In genomic region chr6:48487747-48488725, GRCm38 (mm10) we compare ENCODE assay signal across 8 mouse cellular contexts. TPM values are rescaled to one million over a fixed set of nuclear protein-coding genes. Genes with fewer than 3 reads are reported as not detected.
A peak's percentile ranks its signal among the peaks of the same experiment; 100 is the strongest.
DNase-seq lines count a peak whose midpoint lies in the region; ATAC-seq lines count a peak whose summit lies in the region.

No protein-coding gene starts in this region.

- peak overlapping the region; percentile 51 for H3K4me2 ChIP-seq in intestine, embryonic 16.5 days (ENCODE audit: low read depth, low read length)

- H3K4me1 ChIP-seq in megakaryocyte, embryonic 14.5 days: peaks cover 20% of the 10 kb centered on the region
- peaks cover 13% of the 10 kb centered on the region for H3K4me1 ChIP-seq in intestine, embryonic 16.5 days (ENCODE audit: control insufficient read depth, insufficient read depth, low read length)
- peaks cover 27% of the 10 kb centered on the region for H3K4me1 ChIP-seq in midbrain, embryonic 10.5 days

- H3K27me3 ChIP-seq in megakaryocyte, embryonic 14.5 days (replicated peaks): peaks cover 97% of the 10 kb centered on the region
- no peaks in the 10 kb centered on the region for H3K27me3 ChIP-seq in intestine, embryonic 16.5 days (replicated peaks; ENCODE audit: control insufficient read depth, insufficient read depth, low read length)
- peaks cover 30% of the 10 kb centered on the region for H3K27me3 ChIP-seq in midbrain, embryonic 10.5 days (ENCODE audit: low read depth, poor library complexity, severe bottlenecking)

- H3K27ac ChIP-seq in intestine, embryonic 16.5 days (ENCODE audit: low read length): no peak overlapping the region
- peak overlapping the region; percentile 81 for H3K27ac ChIP-seq in midbrain, embryonic 10.5 days (replicated peaks)

- DNase-seq in gastrocnemius, postnatal 36 days: peak; percentile 47 to 57
- DNase-seq in midbrain, embryonic 10.5 days (ENCODE audit: low spot score): peak; percentile 35
- no peak for DNase-seq in cerebellum, postnatal 36 days
- no peak for DNase-seq in right cerebral cortex, postnatal 10 days (ENCODE audit: low spot score in 2 of 2)
- DNase-seq in layer of hippocampus, adult 9-11 months: no peak

- H3K36me3 ChIP-seq in megakaryocyte, embryonic 14.5 days (replicated peaks; ENCODE audit: low read length): no peaks in the 10 kb centered on the region
- no peaks in the 10 kb centered on the region for H3K36me3 ChIP-seq in intestine, embryonic 16.5 days (ENCODE audit: control insufficient read depth, insufficient read depth, low read length)
- no peaks in the 10 kb centered on the region for H3K36me3 ChIP-seq in midbrain, embryonic 10.5 days

- H3K9ac ChIP-seq in intestine, embryonic 16.5 days (ENCODE audit: low read depth, low read length): peak overlapping the region; percentile 62

- peak overlapping the region; percentile 65 for H3K4me3 ChIP-seq in megakaryocyte, embryonic 14.5 days (replicated peaks)
- peak overlapping the region; percentile 12 for H3K4me3 ChIP-seq in intestine, embryonic 16.5 days (ENCODE audit: low read length)
- peak overlapping the region; percentile 41 for H3K4me3 ChIP-seq in midbrain, embryonic 10.5 days

- ATAC-seq in megakaryocyte, adult 5-6 weeks (ENCODE audit: poor library complexity, severe bottlenecking): no peak
- ATAC-seq in intestine, embryonic 16.5 days: peak; percentile 47

- H3K9me3 ChIP-seq in megakaryocyte, embryonic 14.5 days: no peaks in the 10 kb centered on the region
- H3K9me3 ChIP-seq in intestine, embryonic 16.5 days (ENCODE audit: control insufficient read depth, low read length): no peaks in the 10 kb centered on the region
- no peaks in the 10 kb centered on the region for H3K9me3 ChIP-seq in midbrain, embryonic 10.5 days (replicated peaks)

- 11% methylated on average over 22 of the region's 25 CpGs for WGBS in intestine, embryonic 16.5 days
- WGBS in midbrain, embryonic 10.5 days: 14% methylated on average over 17 of the region's 25 CpGs

- intact Hi-C loops in gastrocnemius, postnatal 36 days (cut with DNase I): no loop called here

RNA-seq across cellular contexts. Expression of gene Sspo, which starts 40.0 kb away (rescaled TPM):
- polyA plus RNA-seq in megakaryocyte, embryonic 14.5 days (2012; ENCODE audit: insufficient read depth, low replicate concordance): not detected in 2 replicates
- total RNA-seq in megakaryocyte, adult 5-6 weeks (2015): 0.02 TPM in 1 of 2 replicates, not detected in the other
- not detected in 2 replicates for total RNA-seq in megakaryocyte, adult 5-6 weeks (2017)
- total RNA-seq in gastrocnemius, postnatal 36 days (2021): under 1 TPM; 0.39 to 0.54 TPM
- 0.38 and 0.73 TPM in 2 replicates for polyA plus RNA-seq in intestine, embryonic 16.5 days (2015; fragmentation: Nextera tagmentation; extraction: Ambion mirVana)
- 0.07 and 0.21 TPM in 2 replicates for polyA plus RNA-seq in midbrain, embryonic 10.5 days (2016; fragmentation: Nextera tagmentation; extraction: Ambion mirVana)

RNA-seq across cellular contexts. Expression of gene Zfp467, which starts 42.4 kb away (rescaled TPM):
- 1.2 and 13.4 TPM in 2 replicates for polyA plus RNA-seq in megakaryocyte, embryonic 14.5 days (2012; ENCODE audit: insufficient read depth, low replicate concordance)
- 23.7 and 28.7 TPM in 2 replicates for total RNA-seq in megakaryocyte, adult 5-6 weeks (2015)
- 7.4 and 9.0 TPM in 2 replicates for total RNA-seq in megakaryocyte, adult 5-6 weeks (2017)
- 10 to 100 TPM; 38.3 to 42.4 TPM for total RNA-seq in gastrocnemius, postnatal 36 days (2021)
- polyA plus RNA-seq in intestine, embryonic 16.5 days (2015; fragmentation: Nextera tagmentation; extraction: Ambion mirVana): 17.3 and 17.8 TPM in 2 replicates
- 10.1 and 13.6 TPM in 2 replicates for polyA plus RNA-seq in midbrain, embryonic 10.5 days (2016; fragmentation: Nextera tagmentation; extraction: Ambion mirVana)

RNA-seq across cellular contexts. Expression of gene Atp6v0e2, which starts 49.4 kb away (rescaled TPM):
- 2.1 TPM in 1 of 2 replicates, not detected in the other for polyA plus RNA-seq in megakaryocyte, embryonic 14.5 days (2012; ENCODE audit: insufficient read depth, low replicate concordance)
- total RNA-seq in megakaryocyte, adult 5-6 weeks (2015): not detected in 2 replicates
- total RNA-seq in megakaryocyte, adult 5-6 weeks (2017): 0.48 TPM in 1 of 2 replicates, not detected in the other
- total RNA-seq in gastrocnemius, postnatal 36 days (2021): 10 to 100 TPM; 39.4 to 51.3 TPM
- polyA plus RNA-seq in intestine, embryonic 16.5 days (2015; fragmentation: Nextera tagmentation; extraction: Ambion mirVana): 25.1 and 26.0 TPM in 2 replicates
- polyA plus RNA-seq in midbrain, embryonic 10.5 days (2016; fragmentation: Nextera tagmentation; extraction: Ambion mirVana): 59.0 and 71.9 TPM in 2 replicates

Comparison
In these comparisons a context has a peak if more than half of its experiments do, and no peak if none do; other contexts are left out.
1. H3K4me3 ChIP-seq: peak in every context shown above with its lines; median percentile 65 in megakaryocyte, embryonic 14.5 days; 41 in midbrain, embryonic 10.5 days; 12 in intestine, embryonic 16.5 days.
2. DNase-seq: peak in gastrocnemius, postnatal 36 days (2 of 2) and midbrain, embryonic 10.5 days (single experiment); none in cerebellum, postnatal 36 days (0 of 2), right cerebral cortex, postnatal 10 days (0 of 2) and layer of hippocampus, adult 9-11 months (single experiment).